ENCODE assay signal across 8 mouse cellular contexts in genomic region chr16:18343778-18344177, GRCm38 (mm10). TPM values are rescaled to one million over a fixed set of nuclear protein-coding genes. Genes with fewer than 3 reads are reported as not detected.
A peak's percentile ranks its signal among the peaks of the same experiment; 100 is the strongest.
DNase-seq lines count a peak whose midpoint lies in the region; ATAC-seq and TF ChIP-seq lines count a peak whose summit lies in the region.

No protein-coding gene starts in this region.

- under 1% methylated on average over 38 of the region's 38 CpGs for WGBS in heart, embryonic 11.5 days (ENCODE audit: insufficient replicate concordance)
- WGBS in kidney, embryonic 16.5 days, result under 1% methylated on average over 38 of the region's 38 CpGs
- under 1% methylated on average over 38 of the region's 38 CpGs for WGBS in liver, adult 2 months

- ATAC-seq in erythroblast, adult 5-6 weeks (replicated peaks; ENCODE audit: low FRiP score, poor library complexity, severe bottlenecking), result peak; percentile 88
- peak; percentile 88 for ATAC-seq in heart, embryonic 11.5 days (replicated peaks; ENCODE audit: insufficient number of reproducible peaks, low FRiP score, low TSS enrichment)
- peak; percentile 91 for ATAC-seq in kidney, embryonic 16.5 days (ENCODE audit: low FRiP score, low TSS enrichment)

- DNase-seq in B cell, adult 2 months, result peak; percentile 95 to 96
- DNase-seq in brain, adult 2 months (ENCODE audit: low read depth, low spot score), result peak; percentile 99
- DNase-seq in liver, adult 2 months (ENCODE audit: extremely low read depth, low read depth, low spot score), result peak; percentile 84
- peak; percentile 95 for DNase-seq in splenic B cell, adult 2 months (ENCODE audit: low read depth, low spot score)

- H3K4me1 ChIP-seq in heart, embryonic 11.5 days (ENCODE audit: control insufficient read depth, insufficient read depth, low read length), result peaks cover 26% of the 10 kb centered on the region
- H3K4me1 ChIP-seq in kidney, embryonic 16.5 days (ENCODE audit: insufficient read depth, low read length), result peaks cover 10% of the 10 kb centered on the region
- H3K4me1 ChIP-seq in liver, adult 2 months (ENCODE audit: control insufficient read depth, insufficient read depth, low read length), result peaks cover 19% of the 10 kb centered on the region

- H3K79me2 ChIP-seq in liver, adult 2 months (ENCODE audit: control insufficient read depth, insufficient read depth, low read length), result no peaks in the 10 kb centered on the region
- H3K79me2 ChIP-seq in myocyte (ENCODE audit: control insufficient read depth, insufficient read depth), result peaks cover 4% of the 10 kb centered on the region

- H3ac ChIP-seq in myocyte (ENCODE audit: control insufficient read depth, insufficient read length), result peak overlapping the region; percentile 20

- peaks cover 4% of the 10 kb centered on the region for H3K27me3 ChIP-seq in heart, embryonic 11.5 days (ENCODE audit: control insufficient read depth, insufficient read depth, low read length)
- H3K27me3 ChIP-seq in kidney, embryonic 16.5 days (ENCODE audit: insufficient read depth, low read length), result peaks cover 9% of the 10 kb centered on the region
- H3K27me3 ChIP-seq in liver, adult 2 months (ENCODE audit: control insufficient read depth, insufficient read depth, low read length), result no peaks in the 10 kb centered on the region
- no peaks in the 10 kb centered on the region for H3K27me3 ChIP-seq in myocyte (ENCODE audit: control insufficient read depth, insufficient read depth, insufficient read length)
- H3K27me3 ChIP-seq in splenic B cell, adult 2 months (ENCODE audit: control insufficient read depth, insufficient read depth, low read length, poor library complexity, severe bottlenecking), result no peaks in the 10 kb centered on the region

- peak overlapping the region; percentile 50 for H3K4me3 ChIP-seq in heart, embryonic 11.5 days (ENCODE audit: low read depth, low read length)
- H3K4me3 ChIP-seq in kidney, embryonic 16.5 days (ENCODE audit: low read length), result peak overlapping the region; percentile 61
- H3K4me3 ChIP-seq in liver, adult 2 months (ENCODE audit: insufficient read depth, low read depth, low read length), result peak overlapping the region; percentile 74
- H3K4me3 ChIP-seq in myocyte, result peak overlapping the region; percentile 48

- 0 out of 2 replicates have a peak overlapping the region, but pooled peaks have one; percentile 43 for H3K27ac ChIP-seq in heart, embryonic 11.5 days (ENCODE audit: low read depth, low read length)
- H3K27ac ChIP-seq in kidney, embryonic 16.5 days (ENCODE audit: low read length), result no peak overlapping the region
- H3K27ac ChIP-seq in liver, adult 2 months (replicated peaks; ENCODE audit: insufficient read depth, low read depth, low read length), result peak overlapping the region; percentile 65

- H3K4me2 ChIP-seq in heart, embryonic 11.5 days, result peak overlapping the region; percentile 79
- peak overlapping the region; percentile 85 for H3K4me2 ChIP-seq in kidney, embryonic 16.5 days (replicated peaks; ENCODE audit: low read depth, low read length)
- H3K4me2 ChIP-seq in myocyte (ENCODE audit: low read depth), result peak overlapping the region; percentile 91

- peak; percentile 97 for TF ChIP-seq POLR2A in liver, adult 2 months (IDR thresholded peaks at IDR 0.05; ENCODE audit: extremely low read depth, insufficient read depth, low read length)
- peak; percentile 83 for TF ChIP-seq POLR2A in myocyte (IDR thresholded peaks at IDR 0.05; ENCODE audit: insufficient read length, low read depth)

- H3K9ac ChIP-seq in heart, embryonic 11.5 days (ENCODE audit: low read depth, low read length), result peak overlapping the region; percentile 56
- peak overlapping the region; percentile 72 for H3K9ac ChIP-seq in kidney, embryonic 16.5 days (replicated peaks; ENCODE audit: low read length)
- peak overlapping the region; percentile 73 for H3K9ac ChIP-seq in liver, adult 2 months (ENCODE audit: low read depth, low read length)

- no peak for TF ChIP-seq CTCF in liver, adult 2 months (IDR thresholded peaks at IDR 0.05; ENCODE audit: low read depth, low read length)

- H3K9me3 ChIP-seq in heart, embryonic 11.5 days (replicated peaks; ENCODE audit: control insufficient read depth, low read length), result no peaks in the 10 kb centered on the region
- H3K9me3 ChIP-seq in kidney, embryonic 16.5 days (ENCODE audit: low read length), result no peaks in the 10 kb centered on the region

- H3K36me3 ChIP-seq in heart, embryonic 11.5 days (ENCODE audit: control insufficient read depth, insufficient read depth, low read length), result no peaks in the 10 kb centered on the region
- H3K36me3 ChIP-seq in kidney, embryonic 16.5 days (ENCODE audit: insufficient read depth, low read length), result no peaks in the 10 kb centered on the region
- no peaks in the 10 kb centered on the region for H3K36me3 ChIP-seq in liver, adult 2 months (ENCODE audit: control insufficient read depth, insufficient read depth, low read length)
- H3K36me3 ChIP-seq in myocyte (ENCODE audit: control insufficient read depth, insufficient read depth), result no peaks in the 10 kb centered on the region
- no peaks in the 10 kb centered on the region for H3K36me3 ChIP-seq in splenic B cell, adult 2 months (ENCODE audit: control insufficient read depth, insufficient read depth, low read length, poor library complexity, severe bottlenecking)

TF ChIP-seq in myocyte, 11 proteins besides CTCF, POLR2A, EP300 and RAD21:
- TF ChIP-seq E2F4 (IDR thresholded peaks at IDR 0.05; ENCODE audit: insufficient read depth) (no peak), TCF3 (IDR thresholded peaks at IDR 0.05; ENCODE audit: insufficient read length, low read depth) (no peak), MYOG (IDR thresholded peaks at IDR 0.05; ENCODE audit: control insufficient read depth in 1 of 3, insufficient read depth in 1 of 3, insufficient read length in 2 of 3, low read depth in 2 of 3) (peak in 1 of 3 experiments; percentile 36), CEBPB (IDR thresholded peaks at IDR 0.05; ENCODE audit: insufficient read depth, poor library complexity, severe bottlenecking) (no peak), TCF12 (IDR thresholded peaks at IDR 0.05; ENCODE audit: insufficient read depth, poor library complexity, severe bottlenecking) (no peak), POLR2AphosphoS2 (IDR thresholded peaks at IDR 0.05; ENCODE audit: insufficient read length, low read depth) (peak; percentile 68), USF1 (IDR thresholded peaks at IDR 0.05; ENCODE audit: low read depth) (no peak), MAX (IDR thresholded peaks at IDR 0.05; ENCODE audit: low read depth) (no peak), REST (IDR thresholded peaks at IDR 0.05; ENCODE audit: insufficient read depth, insufficient read length) (no peak), SRF (IDR thresholded peaks at IDR 0.05; ENCODE audit: control insufficient read depth, insufficient read length, low read depth) (peak; percentile 53), MYOD1 (IDR thresholded peaks at IDR 0.05; ENCODE audit: control insufficient read depth in 1 of 3, insufficient read length in 2 of 3, low read depth in 2 of 3) (peak in 1 of 3 experiments; percentile 48)

RNA-seq across cellular contexts. Expression of gene Tango2, which starts 4.1 kb away (rescaled TPM):
- 8.8 and 26.9 TPM in 2 replicates for total RNA-seq in erythroblast, adult 5-6 weeks (2015; ENCODE audit: low replicate concordance)
- total RNA-seq in erythroblast, adult 5-6 weeks (2017; ENCODE audit: low replicate concordance), result 8.8 and 12.1 TPM in 2 replicates
- 56.3 and 62.1 TPM in 2 replicates for polyA plus RNA-seq in heart, embryonic 11.5 days (2014; fragmentation: Nextera tagmentation; extraction: Ambion mirVana)
- 29.1 and 31.0 TPM in 2 replicates for polyA plus RNA-seq in kidney, embryonic 16.5 days (2015; fragmentation: Nextera tagmentation; extraction: Ambion mirVana)
- total RNA-seq in liver, adult 2 months (2014; rRNA removed), result 42.4 and 58.0 TPM in 2 replicates
- 52.6 and 57.1 TPM in 2 replicates for polyA plus RNA-seq in liver, adult 2 months (2012; rRNA removed)
- polyA plus RNA-seq in myocyte (2012; fragmentation: generic; extraction: Trizol), result 22.2 TPM

RNA-seq across cellular contexts. Expression of gene Arvcf, which starts 4.2 kb away (rescaled TPM):
- 1.5 and 2.7 TPM in 2 replicates for total RNA-seq in erythroblast, adult 5-6 weeks (2015; ENCODE audit: low replicate concordance)
- 8.7 TPM in 1 of 2 replicates, not detected in the other for total RNA-seq in erythroblast, adult 5-6 weeks (2017; ENCODE audit: low replicate concordance)
- polyA plus RNA-seq in heart, embryonic 11.5 days (2014; fragmentation: Nextera tagmentation; extraction: Ambion mirVana), result 19.5 and 23.4 TPM in 2 replicates
- 31.0 and 31.2 TPM in 2 replicates for polyA plus RNA-seq in kidney, embryonic 16.5 days (2015; fragmentation: Nextera tagmentation; extraction: Ambion mirVana)
- total RNA-seq in liver, adult 2 months (2014; rRNA removed), result 14.1 and 18.5 TPM in 2 replicates
- 17.1 and 18.4 TPM in 2 replicates for polyA plus RNA-seq in liver, adult 2 months (2012; rRNA removed)
- polyA plus RNA-seq in myocyte (2012; fragmentation: generic; extraction: Trizol), result 7.6 TPM

RNA-seq across cellular contexts. Expression of gene Dgcr8, which starts 54.7 kb away (rescaled TPM):
- 16.3 and 30.2 TPM in 2 replicates for total RNA-seq in erythroblast, adult 5-6 weeks (2015; ENCODE audit: low replicate concordance)
- 38.3 and 46.7 TPM in 2 replicates for total RNA-seq in erythroblast, adult 5-6 weeks (2017; ENCODE audit: low replicate concordance)
- polyA plus RNA-seq in heart, embryonic 11.5 days (2014; fragmentation: Nextera tagmentation; extraction: Ambion mirVana), result 23.6 and 26.4 TPM in 2 replicates
- 30.7 and 33.9 TPM in 2 replicates for polyA plus RNA-seq in kidney, embryonic 16.5 days (2015; fragmentation: Nextera tagmentation; extraction: Ambion mirVana)
- 8.3 and 11.7 TPM in 2 replicates for total RNA-seq in liver, adult 2 months (2014; rRNA removed)
- polyA plus RNA-seq in liver, adult 2 months (2012; rRNA removed), result 6.0 and 8.0 TPM in 2 replicates
- 11.9 TPM for polyA plus RNA-seq in myocyte (2012; fragmentation: generic; extraction: Trizol)
